Mouse (Mus musculus): ENCODE measurements at regions not wholly inside any gene's neighbourhood (a gene's known extent, or its start where the extent isn't known, plus 50 kb on each side); places are given as distances from the start of the nearest gene placed in this dataset.
"Not testable (repeated sequence)": the region's sequence is repeated elsewhere in the genome, so short reads cannot be mapped to it uniquely, and the experiment has no call there.

GRCm38 (mm10) chr3:96374343-96374624, 77.8 kb downstream of the BC107364 start:
- not testable (repeated sequence) for H3K36me3 ChIP-seq; H3K9me3 ChIP-seq; H3K27ac ChIP-seq; H3K4me2 ChIP-seq (replicated peaks); H3K27me3 ChIP-seq; H3K4me1 ChIP-seq; H3K4me3 ChIP-seq; H3K9ac ChIP-seq
- no CpG with 5 or more reads among the region's 4 CpGs for WGBS
- 0 out of 2 replicates have a peak, but pooled peaks have one; percentile 35 for ATAC-seq (ENCODE audit: insufficient number of reproducible peaks, insufficient read depth, low FRiP score, low TSS enrichment)

- H3K27ac ChIP-seq; H3K9me3 ChIP-seq; H3K9ac ChIP-seq; H3K27me3 ChIP-seq; H3K4me1 ChIP-seq; H3K4me3 ChIP-seq; H3K36me3 ChIP-seq; H3K4me2 ChIP-seq (replicated peaks): not testable (repeated sequence)
- peak; percentile 77 for ATAC-seq (ENCODE audit: insufficient number of reproducible peaks, insufficient read depth, low FRiP score, low TSS enrichment)
- WGBS, result 10% methylated on average over 2 of the region's 43 CpGs
Measured at GRCm38 (mm10) chr3:96373600-96374342, 78.3 kb downstream of the BC107364 start.

GRCm38 (mm10) chr3:96362581-96362980, 68.8 kb upstream of the Fcgr1 start:
- H3K9me3 ChIP-seq; ATAC-seq (ENCODE audit: insufficient number of reproducible peaks, insufficient read depth, low FRiP score, low TSS enrichment); H3K9ac ChIP-seq; H3K4me3 ChIP-seq; H3K36me3 ChIP-seq; H3K4me2 ChIP-seq (replicated peaks); H3K27ac ChIP-seq; H3K4me1 ChIP-seq: not testable (repeated sequence)
- H3K27me3 ChIP-seq, result peaks cover 19% of the 10 kb centered on the region
- 28% methylated on average over 10 of the region's 10 CpGs for WGBS

- 71% methylated on average over 3 of the region's 3 CpGs for WGBS
- no peak overlapping the region for H3K9ac ChIP-seq
- H3K4me2 ChIP-seq (replicated peaks), result no peak overlapping the region
- no peaks in the 10 kb centered on the region for H3K36me3 ChIP-seq
- no peak for ATAC-seq (ENCODE audit: insufficient number of reproducible peaks, insufficient read depth, low FRiP score, low TSS enrichment)
- no peaks in the 10 kb centered on the region for H3K4me1 ChIP-seq
- H3K9me3 ChIP-seq, result no peaks in the 10 kb centered on the region
- no peak overlapping the region for H3K4me3 ChIP-seq
- no peak overlapping the region for H3K27ac ChIP-seq
- peaks cover 19% of the 10 kb centered on the region for H3K27me3 ChIP-seq
Measured at GRCm38 (mm10) chr3:96360816-96361215, 67.0 kb upstream of the Fcgr1 start.

GRCm38 (mm10) chr3:96360214-96360536, 66.4 kb upstream of the Fcgr1 start:
- not testable (repeated sequence) for H3K9ac ChIP-seq; H3K36me3 ChIP-seq; H3K4me2 ChIP-seq (replicated peaks); H3K4me1 ChIP-seq; H3K4me3 ChIP-seq; H3K27ac ChIP-seq; H3K9me3 ChIP-seq
- H3K27me3 ChIP-seq, result peaks cover 19% of the 10 kb centered on the region
- WGBS, result 6% methylated on average over 2 of the region's 21 CpGs
- 0 out of 2 replicates have a peak, but pooled peaks have one; percentile 64 for ATAC-seq (ENCODE audit: insufficient number of reproducible peaks, insufficient read depth, low FRiP score, low TSS enrichment)

- H3K9ac ChIP-seq; H3K9me3 ChIP-seq; H3K4me1 ChIP-seq; H3K27ac ChIP-seq; H3K4me3 ChIP-seq; H3K4me2 ChIP-seq (replicated peaks); H3K36me3 ChIP-seq: not testable (repeated sequence)
- no CpG with 5 or more reads among the region's 26 CpGs for WGBS
- peak; percentile 74; the same call in 1 of the 2 replicates for ATAC-seq (ENCODE audit: insufficient number of reproducible peaks, insufficient read depth, low FRiP score, low TSS enrichment)
- H3K27me3 ChIP-seq, result peaks cover 19% of the 10 kb centered on the region
Measured at GRCm38 (mm10) chr3:96359507-96360213, 65.9 kb upstream of the Fcgr1 start.

GRCm38 (mm10) chr3:96351623-96352022, 57.9 kb upstream of the Fcgr1 start:
- not testable (repeated sequence) for H3K4me3 ChIP-seq; H3K4me2 ChIP-seq (replicated peaks); H3K9ac ChIP-seq; H3K27me3 ChIP-seq; ATAC-seq (ENCODE audit: insufficient number of reproducible peaks, insufficient read depth, low FRiP score, low TSS enrichment); H3K4me1 ChIP-seq; H3K36me3 ChIP-seq; H3K27ac ChIP-seq; H3K9me3 ChIP-seq
- no CpG with 5 or more reads among the region's 6 CpGs for WGBS

GRCm38 (mm10) chr3:96350985-96351384, 57.2 kb upstream of the Fcgr1 start:
- H3K27ac ChIP-seq; ATAC-seq (ENCODE audit: insufficient number of reproducible peaks, insufficient read depth, low FRiP score, low TSS enrichment); H3K4me2 ChIP-seq (replicated peaks); H3K9me3 ChIP-seq; H3K4me1 ChIP-seq; H3K9ac ChIP-seq; H3K27me3 ChIP-seq; H3K4me3 ChIP-seq; H3K36me3 ChIP-seq: not testable (repeated sequence)
- no CpG with 5 or more reads among the region's 13 CpGs for WGBS

GRCm38 (mm10) chr3:96346543-96346942, 52.8 kb upstream of the Fcgr1 start:
- H3K9ac ChIP-seq, result not testable (repeated sequence)
- WGBS, result no CpG with 5 or more reads among the region's 17 CpGs

GRCm38 (mm10) chr3:96343471-96344120, 49.8 kb upstream of the Fcgr1 start:
- Histone ChIP-seq H3K4me2 (replicated peaks) (no peak overlapping the region), H3K36me3 (no peaks in the 10 kb centered on the region), H3K9ac (no peak overlapping the region), H3K27ac (no peak overlapping the region), H3K4me3 (no peak overlapping the region), H3K9me3 (no peaks in the 10 kb centered on the region), H3K4me1 (no peaks in the 10 kb centered on the region), H3K27me3 (peaks cover 40% of the 10 kb centered on the region)
- ATAC-seq (ENCODE audit: insufficient number of reproducible peaks, insufficient read depth, low FRiP score, low TSS enrichment), result no peak
- WGBS, result under 1% methylated on average over 27 of the region's 27 CpGs

More at GRCm38 (mm10) chr3:96346543-96346942, 52.8 kb upstream of the Fcgr1 start:
- not testable (repeated sequence) for H3K27ac ChIP-seq; H3K4me2 ChIP-seq (replicated peaks); H3K4me1 ChIP-seq; H3K36me3 ChIP-seq; H3K4me3 ChIP-seq; ATAC-seq (ENCODE audit: insufficient number of reproducible peaks, insufficient read depth, low FRiP score, low TSS enrichment); H3K9me3 ChIP-seq
- H3K27me3 ChIP-seq, result peaks cover 24% of the 10 kb centered on the region

Data from embryonic facial prominence, embryonic 12.5 days (tissue).